Mouse (Mus musculus) liver, embryonic 16.5 days (tissue): ENCODE data around the gene Dock8. TPM values are rescaled to one million over a fixed set of nuclear protein-coding genes. Genes with fewer than 3 reads are reported as not detected.

Experiments
- ATAC-seq: fragments of 200-750 bp; cut with Nextera tagmentation; 2 replicates; pipeline ENCODE4 v1.8.0; 2017; ENCODE audit warnings: low read depth, mild to moderate bottlenecking, moderate number of reproducible peaks, moderate library complexity
- H3K27ac ChIP-seq: fragments of 300-500 bp; sonication (generic); 2 replicates; pipeline ENCODE4 v1.5.1; 2014; ENCODE audit warnings: mild to moderate bottlenecking, low read length
- H3K27me3 ChIP-seq: fragments of 300-500 bp; sonication (generic); 2 replicates; pipeline ENCODE4 v1.6.1; 2014; ENCODE audit warnings: low read depth, low read length, mixed read lengths; ENCODE audit not compliant: control insufficient read depth, insufficient read depth
- H3K36me3 ChIP-seq: fragments of 300-500 bp; sonication (generic); 2 replicates; pipeline ENCODE4 v1.6.1; 2014; ENCODE audit warnings: mild to moderate bottlenecking; ENCODE audit not compliant: control insufficient read depth, insufficient read depth
- H3K4me1 ChIP-seq: fragments of 300-500 bp; sonication (generic); 2 replicates; pipeline ENCODE4 v1.6.1; 2014; ENCODE audit warnings: low read depth, low read length, mixed read lengths; ENCODE audit not compliant: control insufficient read depth
- H3K4me2 ChIP-seq: fragments of 300-500 bp; sonication (generic); 2 replicates; pipeline ENCODE4 v1.6.1; 2014; ENCODE audit warnings: low read depth, low read length, mixed read lengths
- H3K4me3 ChIP-seq: fragments of 300-500 bp; sonication (generic); 2 replicates; pipeline ENCODE4 v1.5.1; 2014; ENCODE audit warnings: low read depth, mild to moderate bottlenecking, low read length
- H3K9ac ChIP-seq: fragments of 300-500 bp; sonication (generic); 2 replicates; pipeline ENCODE4 v1.6.1; 2014; ENCODE audit warnings: low read depth, low read length
- H3K9me3 ChIP-seq: fragments of 300-500 bp; sonication (generic); replicated peaks from 2 replicates; pipeline ENCODE4 v1.6.1; 2016; ENCODE audit warnings: low read length; ENCODE audit not compliant: control insufficient read depth
- WGBS: fragments of 180-500 bp; shearing (Covaris S2); extraction: QIAGEN DNeasy Blood & Tissue Kit; methylation state at CpG from one replicate; pipeline ENCODE4 v1.1.7; 2014; ENCODE audit not compliant: insufficient replicate concordance; 5-methylcytosine and 5-hydroxymethylcytosine counted together
- polyA plus RNA-seq: library from polyadenylated mRNA; unstranded; fragments of >200 nt; fragmentation: Nextera tagmentation; extraction: Ambion mirVana; gene quantifications from 2 replicates; pipeline ENCODE4 v1.2.1, GENCODE M21; 2015

Gene Dock8
- polyA plus RNA-seq, 1 experiment from 2014 or later = 8.4 TPM

DNA sequence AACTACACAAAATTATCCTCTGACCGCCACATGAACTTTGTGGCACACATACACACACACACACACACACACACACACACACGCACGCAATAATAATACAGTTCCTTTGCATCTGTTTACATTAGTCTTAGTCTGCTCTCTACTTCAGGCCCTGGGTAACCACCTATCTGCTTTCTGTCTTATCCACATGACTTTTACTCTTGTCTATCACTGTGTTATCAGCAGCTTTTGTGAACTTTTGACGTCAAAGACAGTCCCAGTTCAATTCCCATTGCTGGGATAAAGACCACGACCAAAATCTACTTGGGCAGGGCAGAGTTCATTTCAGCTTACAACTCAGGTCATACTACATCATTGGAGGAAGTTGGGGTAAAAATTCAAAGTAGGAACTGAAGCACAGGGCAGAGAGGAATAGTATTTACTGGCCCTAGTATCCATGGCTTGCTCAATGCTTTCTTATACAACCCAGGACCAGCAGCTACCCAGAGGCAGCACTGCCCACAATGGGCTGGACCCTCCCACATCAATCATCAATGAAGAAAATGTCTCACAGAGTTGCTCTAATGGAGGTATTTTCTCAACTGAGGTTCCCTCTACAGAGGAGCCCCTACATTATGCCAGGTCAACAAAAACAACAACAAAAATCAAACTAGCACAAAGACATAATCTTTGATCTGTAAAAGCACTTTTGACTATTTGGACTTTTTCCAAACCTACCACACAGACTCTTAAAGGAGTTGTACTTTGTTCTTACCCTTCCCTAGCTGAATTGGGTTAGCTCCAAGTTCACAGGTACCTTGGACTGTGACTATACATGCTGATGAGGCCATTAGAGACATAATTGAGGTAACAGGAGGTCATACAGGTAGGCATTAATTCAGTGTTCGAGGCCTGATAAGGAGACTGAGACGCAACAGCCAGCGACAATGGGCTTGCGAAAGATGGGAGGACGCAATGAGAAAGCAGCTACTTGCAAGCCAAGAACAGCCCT lies 20.2 kb upstream of the Dock8 start:
- Histone ChIP-seq H3K9me3 (no peaks in the 10 kb centered on the region), H3K36me3 (no peaks in the 10 kb centered on the region), H3K4me1 (peaks cover 5% of the 10 kb centered on the region), H3K4me2 (no peak overlapping the region), H3K27me3 (no peaks in the 10 kb centered on the region), H3K4me3 (no peak overlapping the region), H3K9ac (no peak overlapping the region), H3K27ac (no peak overlapping the region)
- WGBS = 60% methylated on average over 10 of the region's 10 CpGs
- ATAC-seq = no peak

GRCm38 (mm10) chr19:24981294-24981693 lies 18.0 kb upstream of the Dock8 start:
- no peaks in the 10 kb centered on the region for H3K9me3 ChIP-seq
- H3K27me3 ChIP-seq = no peaks in the 10 kb centered on the region
- WGBS = 68% methylated on average over 8 of the region's 8 CpGs
- no peak overlapping the region for H3K4me2 ChIP-seq
- H3K4me3 ChIP-seq = no peak overlapping the region
- H3K36me3 ChIP-seq = no peaks in the 10 kb centered on the region
- peak; percentile 41; the same call in 1 of the 2 replicates for ATAC-seq
- no peak overlapping the region for H3K9ac ChIP-seq
- peaks cover 5% of the 10 kb centered on the region for H3K4me1 ChIP-seq
- no peak overlapping the region for H3K27ac ChIP-seq

GRCm38 (mm10) chr19:24983050-24983449 lies 16.3 kb upstream of the Dock8 start:
- H3K4me1 ChIP-seq = peaks cover 5% of the 10 kb centered on the region
- no peaks in the 10 kb centered on the region for H3K36me3 ChIP-seq
- no peak overlapping the region for H3K9ac ChIP-seq
- WGBS = 62% methylated on average over 4 of the region's 4 CpGs
- no peak for ATAC-seq
- no peaks in the 10 kb centered on the region for H3K27me3 ChIP-seq
- no peak overlapping the region for H3K4me3 ChIP-seq
- no peak overlapping the region for H3K4me2 ChIP-seq
- no peaks in the 10 kb centered on the region for H3K9me3 ChIP-seq
- H3K27ac ChIP-seq = no peak overlapping the region

DNA sequence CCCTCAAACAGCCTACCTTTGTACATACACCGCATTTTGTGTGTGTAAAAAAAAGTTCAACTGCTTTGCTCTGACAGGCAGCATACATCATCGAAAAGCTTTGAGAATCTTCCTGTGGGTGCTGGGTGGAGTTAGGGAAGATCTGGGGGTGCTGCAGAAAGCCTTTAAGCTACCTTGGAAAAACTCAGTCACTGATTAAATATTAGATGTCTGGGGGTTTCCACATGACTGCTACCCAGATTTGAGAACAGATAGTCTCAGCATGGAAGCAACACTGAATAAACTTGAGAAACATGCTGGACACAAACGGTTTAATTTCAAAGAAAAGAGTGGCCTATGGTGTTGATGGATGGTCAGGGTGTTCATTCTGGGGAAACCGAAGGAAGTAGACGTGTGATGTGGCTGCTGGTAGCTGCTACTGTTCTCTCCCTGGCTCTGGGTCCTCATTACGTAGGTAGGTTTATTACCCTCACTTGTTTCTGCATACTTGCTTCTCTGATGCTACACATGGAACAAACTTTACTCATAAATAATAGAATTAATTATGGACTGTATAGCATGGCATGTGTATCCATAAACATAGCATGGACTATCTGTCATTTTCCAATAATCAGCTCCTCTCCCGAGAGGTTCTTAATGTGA lies 15.4 kb upstream of the Dock8 start:
- no peak overlapping the region for H3K27ac ChIP-seq
- no peak for ATAC-seq

DNA sequence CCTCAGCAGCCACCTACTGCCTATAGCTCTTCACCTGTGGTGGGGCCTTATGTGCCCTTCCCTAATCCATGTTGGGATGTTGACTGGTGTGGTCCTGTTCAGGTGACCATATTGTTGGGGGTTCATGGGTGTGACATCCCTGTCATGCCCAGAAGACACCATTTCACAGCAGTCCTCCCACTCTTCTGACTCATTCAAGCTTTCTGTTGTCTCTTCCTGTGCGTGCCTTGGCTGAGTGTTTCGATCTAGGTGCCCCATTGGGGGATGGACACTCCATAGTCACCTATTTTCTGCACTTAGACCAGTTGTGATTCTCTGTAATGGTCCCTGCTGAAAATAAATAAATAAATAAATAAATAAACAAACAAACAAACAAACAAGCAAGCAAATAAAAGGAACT lies 14.3 kb upstream of the Dock8 start:
- Histone ChIP-seq H3K4me1 (peaks cover 5% of the 10 kb centered on the region), H3K9ac (no peak overlapping the region), H3K36me3 (no peaks in the 10 kb centered on the region), H3K4me2 (no peak overlapping the region), H3K4me3 (no peak overlapping the region), H3K27me3 (no peaks in the 10 kb centered on the region), H3K9me3 (no peaks in the 10 kb centered on the region), H3K27ac (no peak overlapping the region)
- no peak for ATAC-seq
- 80% methylated on average over 2 of the region's 2 CpGs for WGBS

More for the DNA sequence above, 15.4 kb upstream of the Dock8 start:
- H3K4me1 ChIP-seq = peaks cover 5% of the 10 kb centered on the region
- no peak overlapping the region for H3K4me3 ChIP-seq
- no peaks in the 10 kb centered on the region for H3K9me3 ChIP-seq
- WGBS = 44% methylated on average over 7 of the region's 7 CpGs
- H3K9ac ChIP-seq = no peak overlapping the region
- H3K36me3 ChIP-seq = no peaks in the 10 kb centered on the region
- no peaks in the 10 kb centered on the region for H3K27me3 ChIP-seq
- no peak overlapping the region for H3K4me2 ChIP-seq

DNA sequence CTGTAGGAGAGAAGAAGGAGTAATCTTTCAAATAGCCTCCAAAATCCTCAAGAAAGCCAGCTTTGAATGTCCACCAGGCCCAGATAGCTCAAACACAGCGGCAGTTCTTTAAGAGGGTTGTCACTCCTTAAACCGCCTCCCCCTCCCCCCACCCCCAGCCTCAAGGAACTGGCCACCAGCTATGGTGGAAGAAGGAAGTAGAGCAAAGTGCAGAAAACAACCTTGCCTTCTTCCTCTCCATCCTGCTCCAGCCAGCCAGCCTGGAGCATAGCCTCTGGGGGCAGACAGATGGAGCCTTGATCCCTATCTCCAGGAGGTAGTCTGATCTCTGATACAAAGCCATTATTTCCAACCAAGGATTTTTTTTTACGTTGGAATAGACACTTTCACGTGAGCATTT lies 12.0 kb upstream of the Dock8 start:
- Histone ChIP-seq H3K36me3 (no peaks in the 10 kb centered on the region), H3K27me3 (no peaks in the 10 kb centered on the region), H3K27ac (0 out of 2 replicates have a peak overlapping the region, but pooled peaks have one; percentile 11), H3K9me3 (no peaks in the 10 kb centered on the region), H3K4me3 (no peak overlapping the region), H3K4me1 (peaks cover 9% of the 10 kb centered on the region), H3K9ac (no peak overlapping the region), H3K4me2 (no peak overlapping the region)
- no peak for ATAC-seq
- 22% methylated on average over 4 of the region's 4 CpGs for WGBS

DNA sequence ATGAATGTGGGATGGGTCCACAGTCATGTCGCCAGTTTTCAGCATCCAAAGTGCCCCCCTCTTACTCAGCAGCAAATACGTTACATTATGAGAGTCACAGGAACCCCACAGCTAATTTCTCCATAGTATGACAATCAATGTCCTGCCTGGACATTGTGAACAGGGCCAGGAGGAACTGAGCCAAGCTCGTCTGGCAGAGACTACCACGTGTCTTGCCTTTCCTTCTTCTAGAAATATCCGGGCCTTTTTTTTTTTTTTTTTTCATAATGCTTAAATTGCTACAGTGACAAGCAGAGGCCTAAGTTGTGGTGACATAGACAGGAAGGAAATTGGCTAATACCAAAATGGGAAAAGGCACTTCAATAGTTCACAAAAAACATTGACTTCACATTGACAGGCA lies 10.5 kb upstream of the Dock8 start:
- WGBS = 35% methylated on average over 5 of the region's 5 CpGs
- H3K4me1 ChIP-seq = peaks cover 9% of the 10 kb centered on the region
- no peaks in the 10 kb centered on the region for H3K9me3 ChIP-seq
- H3K4me2 ChIP-seq = no peak overlapping the region
- H3K9ac ChIP-seq = no peak overlapping the region
- H3K4me3 ChIP-seq = no peak overlapping the region
- ATAC-seq = no peak
- no peaks in the 10 kb centered on the region for H3K36me3 ChIP-seq
- H3K27me3 ChIP-seq = no peaks in the 10 kb centered on the region
- H3K27ac ChIP-seq = peak overlapping the region; percentile 52

- Histone ChIP-seq H3K27me3 (no peaks in the 10 kb centered on the region), H3K4me3 (no peak overlapping the region), H3K36me3 (no peaks in the 10 kb centered on the region), H3K27ac (peak overlapping the region; percentile 49), H3K4me2 (peak overlapping the region; percentile 15; the same call in 1 of the 2 replicates), H3K4me1 (peaks cover 9% of the 10 kb centered on the region), H3K9ac (no peak overlapping the region; the same call in 1 of the 2 replicates), H3K9me3 (no peaks in the 10 kb centered on the region)
- WGBS = 17% methylated on average over 7 of the region's 7 CpGs
- ATAC-seq = peak; percentile 66
Measured at GRCm38 (mm10) chr19:24990138-24990822, 9.1 kb upstream of the Dock8 start.
